Mouse (Mus musculus) liver, embryonic 11.5 days (tissue): ENCODE data around the gene Olfr173. TPM values are rescaled to one million over a fixed set of nuclear protein-coding genes. Genes with fewer than 3 reads are reported as not detected.

Source experiments
- ATAC-seq: fragments of 200-750 bp; cut with Nextera tagmentation; replicated peaks from 2 replicates; pipeline ENCODE4 v1.8.0; 2017; ENCODE audit warnings: moderate number of reproducible peaks, mild to moderate bottlenecking, moderate TSS enrichment, moderate library complexity; ENCODE audit not compliant: low FRiP score
- DNase-seq: peaks from one replicate; pipeline ENCODE4 v3.0.0-alpha.2; 2017; ENCODE audit warnings: low spot score
- H3K27ac ChIP-seq: fragments of 300-500 bp; sonication (generic); 2 replicates; pipeline ENCODE4 v1.5.1; 2014; ENCODE audit warnings: mild to moderate bottlenecking, low read depth, low read length, control low read depth
- H3K27me3 ChIP-seq: fragments of 300-500 bp; sonication (generic); replicated peaks from 2 replicates; pipeline ENCODE4 v1.6.1; 2014; ENCODE audit warnings: low read length, mixed read lengths; ENCODE audit not compliant: control insufficient read depth, insufficient read depth
- H3K36me3 ChIP-seq: fragments of 300-500 bp; sonication (generic); 2 replicates; pipeline ENCODE4 v1.6.1; 2014; ENCODE audit warnings: mild to moderate bottlenecking, low read length, moderate library complexity, mixed read lengths; ENCODE audit not compliant: control insufficient read depth, insufficient read depth
- H3K4me1 ChIP-seq: fragments of 300-500 bp; sonication (generic); replicated peaks from 2 replicates; pipeline ENCODE4 v1.6.1; 2014; ENCODE audit warnings: low read length, mixed read lengths; ENCODE audit not compliant: control insufficient read depth, insufficient read depth
- H3K4me2 ChIP-seq: fragments of 300-500 bp; sonication (generic); 2 replicates; pipeline ENCODE4 v1.6.1; 2014; ENCODE audit warnings: mild to moderate bottlenecking, control low read depth, moderate library complexity
- H3K4me3 ChIP-seq: fragments of 300-500 bp; sonication (generic); 2 replicates; pipeline ENCODE4 v1.5.1; 2014; ENCODE audit warnings: low read depth, low read length, control low read depth
- H3K9ac ChIP-seq: fragments of 300-500 bp; sonication (generic); 2 replicates; pipeline ENCODE4 v1.6.1; 2014; ENCODE audit warnings: low read depth, low read length, control low read depth
- H3K9me3 ChIP-seq: fragments of 300-500 bp; sonication (generic); 2 replicates; pipeline ENCODE4 v1.6.1; 2016; ENCODE audit warnings: low read length, inconsistent platforms, mixed read lengths; ENCODE audit not compliant: control insufficient read depth
- WGBS: fragments of 180-500 bp; shearing (Covaris S2); extraction: QIAGEN DNeasy Blood & Tissue Kit; methylation state at CpG from one replicate; pipeline ENCODE4 v1.1.7; 2014; 5-methylcytosine and 5-hydroxymethylcytosine counted together
- microRNA-seq: library from miRNA; unstranded; fragments of <30 nt; microRNA quantifications from one replicate; pipeline ENCODE4, GENCODE M21; 2017; ENCODE audit warnings: borderline number of aligned reads
- polyA plus RNA-seq: library from polyadenylated mRNA; unstranded; fragments of >200 nt; fragmentation: Nextera tagmentation; extraction: Ambion mirVana; gene quantifications from 2 replicates; pipeline ENCODE4 v1.2.1, GENCODE M21; 2014

Olfr173 gene
- polyA plus RNA-seq: not detected in 2 replicates

DNA sequence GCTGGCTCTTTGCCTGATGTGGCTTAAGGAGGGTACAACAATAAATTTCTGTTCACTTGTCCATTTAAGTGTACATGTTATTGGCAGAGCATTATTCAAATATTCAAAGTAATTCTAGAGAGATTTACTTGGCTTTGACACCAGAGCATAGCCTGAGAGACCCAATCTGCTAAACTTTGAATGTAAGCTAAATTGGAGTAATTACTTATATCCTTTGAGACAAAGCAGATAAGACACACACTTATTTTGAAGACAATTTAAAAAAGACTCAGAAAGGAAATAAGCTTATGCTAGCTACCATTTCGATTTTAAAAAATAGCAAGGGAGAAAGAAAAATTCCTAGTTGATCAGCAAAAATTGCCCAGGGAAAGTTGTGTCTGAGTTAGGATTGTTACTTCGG lies at the start of gene Olfr173:
Olfr173 (minus strand) TSS at position 101 of the 400 bp plus-strand sequence.
- WGBS: 70% methylated on average over 2 of the region's 2 CpGs
- Histone ChIP-seq H3K4me2 (no peak within 1 kb of the TSS), H3K27ac (no peak within 1 kb of the TSS), H3K9ac (no peak within 1 kb of the TSS), H3K9me3 (no peaks in the 10 kb centered on the region), H3K4me1 (no peaks in the 10 kb centered on the region), H3K36me3 (no peaks in the 10 kb centered on the region), H3K27me3 (no peaks in the 10 kb centered on the region), H3K4me3 (no peak within 1 kb of the TSS)
- DNase-seq (no peak), ATAC-seq (no peak)

GRCm38 (mm10) chr16:58826732-58827319 lies 26.8 kb upstream of the Olfr173 start, which contains the start of gene Olfr175-ps1:
Olfr175-ps1 (minus strand) TSS chr16:58826782.
- DNase-seq (no peak), ATAC-seq (no peak)
- no peak within 1 kb of the TSS for H3K9ac ChIP-seq
- H3K36me3 ChIP-seq: no peaks in the 10 kb centered on the region
- WGBS: 78% methylated on average over 1 of the region's 1 CpGs
- no peak within 1 kb of the TSS for H3K4me3 ChIP-seq
- no peaks in the 10 kb centered on the region for H3K9me3 ChIP-seq
- no peaks in the 10 kb centered on the region for H3K4me1 ChIP-seq
- no peak within 1 kb of the TSS for H3K27ac ChIP-seq
- no peaks in the 10 kb centered on the region for H3K27me3 ChIP-seq
- no peak within 1 kb of the TSS for H3K4me2 ChIP-seq

DNA sequence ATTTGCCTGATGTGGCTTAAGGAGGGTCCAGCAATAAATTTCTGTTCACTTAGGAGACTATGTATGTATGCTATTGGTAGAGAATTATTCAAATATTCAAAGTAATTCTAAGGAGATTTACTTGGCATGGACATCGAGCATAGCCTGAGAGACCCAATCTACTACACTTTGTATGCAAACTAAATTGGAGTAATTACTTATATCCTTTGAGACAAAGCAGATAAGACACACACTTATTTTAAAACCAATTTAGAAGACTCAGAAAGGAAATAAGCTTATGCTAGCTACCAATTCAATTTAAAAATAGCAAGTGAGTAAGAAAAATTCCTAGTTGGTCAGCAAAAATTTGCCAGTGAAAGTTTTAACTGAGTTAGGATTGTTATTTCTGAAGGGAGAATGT lies 37.0 kb downstream of the Olfr173 start, which contains the start of gene Olfr172:
Olfr172 (minus strand) TSS at position 101 of the 400 bp plus-strand sequence.
- H3K27ac ChIP-seq: no peak within 1 kb of the TSS
- 68% methylated on average over 1 of the region's 1 CpGs for WGBS
- H3K4me2 ChIP-seq: no peak within 1 kb of the TSS
- ATAC-seq (no peak), DNase-seq (no peak)
- no peak within 1 kb of the TSS for H3K9ac ChIP-seq
- no peaks in the 10 kb centered on the region for H3K4me1 ChIP-seq
- H3K9me3 ChIP-seq: no peaks in the 10 kb centered on the region
- no peak within 1 kb of the TSS for H3K4me3 ChIP-seq
- no peaks in the 10 kb centered on the region for H3K36me3 ChIP-seq
- H3K27me3 ChIP-seq: no peaks in the 10 kb centered on the region

DNA sequence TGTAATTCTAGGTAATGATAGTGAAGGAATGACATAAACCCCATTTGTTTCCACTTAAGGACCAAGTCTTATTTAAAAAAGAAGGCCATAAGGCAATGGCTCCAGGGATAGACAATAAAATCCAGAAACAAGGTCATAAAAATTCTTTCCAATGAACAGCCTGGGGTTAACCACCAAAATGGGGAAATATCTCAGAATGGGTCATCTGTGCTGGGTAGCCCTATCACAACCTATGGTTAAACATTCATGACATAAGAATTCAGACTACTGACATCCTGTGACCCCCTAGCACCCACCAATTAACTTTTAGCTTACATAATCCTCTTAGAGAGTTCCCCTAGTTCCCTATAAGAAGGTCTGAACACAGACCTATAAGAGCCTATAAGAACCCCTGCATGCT lies 43.9 kb downstream of the Olfr173 start:
- H3K27me3 ChIP-seq: no peaks in the 10 kb centered on the region
- H3K36me3 ChIP-seq: no peaks in the 10 kb centered on the region
- no peak for DNase-seq
- no peak overlapping the region for H3K9ac ChIP-seq
- H3K4me3 ChIP-seq: no peak overlapping the region
- ATAC-seq: no peak
- no peak overlapping the region for H3K27ac ChIP-seq
- no peak overlapping the region for H3K4me2 ChIP-seq
- H3K4me1 ChIP-seq: no peaks in the 10 kb centered on the region
- no peaks in the 10 kb centered on the region for H3K9me3 ChIP-seq

DNA sequence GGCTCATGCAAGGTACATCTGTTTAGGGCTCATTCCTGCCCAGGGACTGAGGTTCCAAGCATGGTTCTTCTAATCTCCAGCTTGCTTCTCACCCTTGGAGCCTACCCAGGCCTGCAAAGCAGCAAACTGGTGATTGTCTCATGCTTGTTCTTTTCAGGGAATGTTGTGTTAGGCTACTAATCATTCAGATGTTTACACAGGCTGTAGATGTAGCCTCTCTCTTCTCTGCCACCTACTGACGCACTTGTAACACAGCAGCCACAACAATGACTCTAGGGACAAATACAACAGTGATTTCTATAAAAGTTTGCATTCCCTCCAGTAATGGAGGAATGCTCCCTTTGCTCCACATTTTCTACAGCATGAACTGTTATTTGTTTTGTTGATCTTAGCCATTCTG lies 48.8 kb downstream of the Olfr173 start:
- H3K4me3 ChIP-seq: no peak overlapping the region
- no peaks in the 10 kb centered on the region for H3K36me3 ChIP-seq
- no peak; the same call in 1 of the 2 replicates for ATAC-seq
- no peak for DNase-seq
- 31% methylated on average over 1 of the region's 1 CpGs for WGBS
- no peaks in the 10 kb centered on the region for H3K9me3 ChIP-seq
- no peak overlapping the region for H3K4me2 ChIP-seq
- H3K9ac ChIP-seq: no peak overlapping the region
- H3K27ac ChIP-seq: no peak overlapping the region
- H3K4me1 ChIP-seq: no peaks in the 10 kb centered on the region
- no peaks in the 10 kb centered on the region for H3K27me3 ChIP-seq

DNA sequence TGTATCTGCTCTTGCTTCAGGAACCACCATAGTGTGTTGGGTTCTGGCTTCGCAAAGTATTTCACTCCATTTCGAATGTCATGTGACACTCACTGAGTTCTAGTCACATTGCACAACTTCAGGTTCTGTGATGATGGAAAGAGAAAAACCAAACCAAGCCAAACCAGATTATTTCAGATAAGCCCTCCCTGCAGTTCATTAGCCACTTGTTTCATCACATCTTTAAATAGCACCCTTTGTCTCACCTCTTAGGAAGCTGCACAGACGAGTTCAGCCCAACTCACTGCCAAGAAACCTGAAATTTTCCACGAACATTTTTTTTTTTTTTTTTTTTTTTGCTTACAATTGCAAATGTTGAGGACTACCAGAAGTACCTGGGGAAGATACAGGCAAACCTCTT lies 53.4 kb downstream of the Olfr173 start:
- H3K4me2 ChIP-seq: no peak overlapping the region
- H3K9me3 ChIP-seq: no peaks in the 10 kb centered on the region
- H3K4me1 ChIP-seq: no peaks in the 10 kb centered on the region
- H3K27me3 ChIP-seq: no peaks in the 10 kb centered on the region
- WGBS: 58% methylated on average over 4 of the region's 4 CpGs
- no peak for ATAC-seq
- H3K9ac ChIP-seq: no peak overlapping the region
- no peak overlapping the region for H3K27ac ChIP-seq
- no peak overlapping the region for H3K4me3 ChIP-seq
- DNase-seq: no peak
- no peaks in the 10 kb centered on the region for H3K36me3 ChIP-seq

Small RNA genes within 50 kb of the gene (microRNA-seq; reads per million reads assigned to microRNA genes)
- gene Gm27564: not detected

Other genes starting within 250 kb of the Olfr173 start
- not detected in 2 replicates for gene Gm813, start 183.3 kb downstream of the Olfr173 start, polyA plus RNA-seq
- not detected in 2 replicates for gene E330017A01Rik, start 161.5 kb downstream of the Olfr173 start, polyA plus RNA-seq
- 388 and 389 TPM in 2 replicates for gene Cpox, start 130.0 kb downstream of the Olfr173 start, polyA plus RNA-seq
- gene Gpr15, start 81.2 kb downstream of the Olfr173 start, polyA plus RNA-seq: not detected in 2 replicates
- gene Cldnd1, start 72.4 kb downstream of the Olfr173 start, polyA plus RNA-seq: 65.3 and 73.3 TPM in 2 replicates
- gene Olfr172, start 37.1 kb downstream of the Olfr173 start, polyA plus RNA-seq: not detected in 2 replicates
- not detected in 2 replicates for gene Olfr175-ps1, start 26.5 kb upstream of the Olfr173 start, polyA plus RNA-seq
- gene Olfr177, start 74.5 kb upstream of the Olfr173 start, polyA plus RNA-seq: not detected in 2 replicates
- gene Olfr178, start 91.8 kb upstream of the Olfr173 start, polyA plus RNA-seq: not detected in 2 replicates
- gene Olfr181, start 128.5 kb upstream of the Olfr173 start, polyA plus RNA-seq: not detected in 2 replicates
- not detected in 2 replicates for gene Olfr180, start 129.1 kb upstream of the Olfr173 start, polyA plus RNA-seq
- not detected in 2 replicates for gene Olfr183, start 195.1 kb upstream of the Olfr173 start, polyA plus RNA-seq
- not detected in 2 replicates for gene Olfr186, start 230.0 kb upstream of the Olfr173 start, polyA plus RNA-seq
- not detected in 2 replicates for gene Olfr187, start 239.5 kb upstream of the Olfr173 start, polyA plus RNA-seq